In the genomic region with DNA sequence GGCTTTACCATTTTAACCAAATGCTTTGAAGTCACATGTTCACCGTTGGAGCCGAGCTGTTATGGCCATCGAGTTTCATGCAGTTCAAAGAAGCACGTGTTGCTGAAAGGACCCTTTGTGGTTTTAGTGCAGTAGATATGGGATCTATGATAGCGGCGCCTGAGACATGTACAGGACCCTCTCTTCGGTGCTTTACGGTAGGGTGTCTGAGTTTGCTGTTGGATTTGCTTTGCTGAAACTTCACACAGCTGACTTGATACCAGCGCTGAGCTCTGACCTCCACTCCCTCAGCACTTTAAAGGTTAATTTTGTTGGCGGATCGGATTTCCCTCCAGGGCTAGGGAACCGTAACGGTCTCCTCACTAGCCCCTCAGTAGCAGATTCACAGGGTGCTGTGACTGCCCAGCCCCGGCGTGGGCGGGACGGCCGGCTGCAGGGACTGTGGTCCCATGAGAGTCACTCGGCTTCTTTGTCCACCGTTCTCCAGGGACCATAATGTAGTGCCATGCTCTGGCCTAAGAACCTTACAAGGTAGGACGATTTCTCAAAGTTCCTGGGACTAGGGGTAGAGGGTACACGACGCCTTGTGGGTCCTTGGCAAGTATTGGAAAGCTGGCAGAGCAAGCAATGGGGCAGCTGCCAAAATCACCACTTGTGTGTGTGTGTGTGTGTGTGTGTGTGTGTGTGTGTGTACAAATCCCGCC, we compare ENCODE assay signal across 8 mouse cellular contexts.
DNase-seq lines count a peak whose midpoint lies in the region; ATAC-seq and TF ChIP-seq lines count a peak whose summit lies in the region.

No protein-coding gene starts in this region.

- peak overlapping the region; percentile 3; the same call in 1 of the 2 replicates for H3K9ac ChIP-seq in forebrain, embryonic 11.5 days (ENCODE audit: low read length)
- H3K9ac ChIP-seq in hindbrain, embryonic 14.5 days, result no peak overlapping the region

- TF ChIP-seq CTCF in C2C12 (IDR thresholded peaks at IDR 0.05; ENCODE audit: control insufficient read depth, insufficient read depth, insufficient read length), result no peak

- no peaks in the 10 kb centered on the region for H3K36me3 ChIP-seq in C2C12 (ENCODE audit: control insufficient read depth, insufficient read depth)
- H3K36me3 ChIP-seq in forebrain, embryonic 11.5 days (ENCODE audit: control insufficient read depth, insufficient read depth, low read length), result no peaks in the 10 kb centered on the region
- H3K36me3 ChIP-seq in hindbrain, embryonic 14.5 days (replicated peaks; ENCODE audit: control insufficient read depth, insufficient read depth), result no peaks in the 10 kb centered on the region

- WGBS in forebrain, embryonic 11.5 days, result 1% methylated on average over 24 of the region's 24 CpGs
- 3% methylated on average over 24 of the region's 24 CpGs for WGBS in hindbrain, embryonic 14.5 days

- H3K4me1 ChIP-seq in forebrain, embryonic 11.5 days (replicated peaks; ENCODE audit: control insufficient read depth, insufficient read depth, low read length), result peaks cover 15% of the 10 kb centered on the region
- H3K4me1 ChIP-seq in hindbrain, embryonic 14.5 days (replicated peaks; ENCODE audit: control insufficient read depth, insufficient read depth, low read length), result peaks cover 25% of the 10 kb centered on the region

- no peak overlapping the region for H3K4me3 ChIP-seq in C2C12 (ENCODE audit: insufficient read depth, poor library complexity, severe bottlenecking)
- peak overlapping the region; percentile 29 for H3K4me3 ChIP-seq in forebrain, embryonic 11.5 days (ENCODE audit: low read depth, low read length)
- H3K4me3 ChIP-seq in hindbrain, embryonic 14.5 days (replicated peaks; ENCODE audit: low read length), result peak overlapping the region; percentile 17

- ATAC-seq in forebrain, embryonic 11.5 days (replicated peaks; ENCODE audit: low FRiP score), result peak; percentile 69
- ATAC-seq in hindbrain, embryonic 14.5 days (ENCODE audit: low FRiP score), result peak; percentile 61; the same call in 1 of the 2 replicates

- H3ac ChIP-seq in C2C12 (ENCODE audit: control insufficient read depth, insufficient read length, low read depth), result peak overlapping the region; percentile 28

- no peaks in the 10 kb centered on the region for H3K79me3 ChIP-seq in C2C12 (ENCODE audit: low read depth)

- peak overlapping the region; percentile 62 for H3K4me2 ChIP-seq in forebrain, embryonic 11.5 days (ENCODE audit: low read depth, low read length, severe bottlenecking)
- peak overlapping the region; percentile 46 for H3K4me2 ChIP-seq in hindbrain, embryonic 14.5 days (replicated peaks)

- DNase-seq in NIH3T3 (ENCODE audit: low read depth) (peak; percentile 37), liver (peak; percentile 42)
- DNase-seq in forebrain, embryonic 11.5 days (ENCODE audit: low spot score), result peak; percentile 73
- DNase-seq in hindbrain, embryonic 14.5 days (ENCODE audit: low spot score), result peak; percentile 67
- peak; percentile 74 for DNase-seq in neural tube, embryonic 10.5 days (ENCODE audit: extremely low spot score, low spot score)
- DNase-seq in layer of hippocampus, adult 18-20 months (ENCODE audit: low spot score in 2 of 2), result no peak
- DNase-seq in left cerebral cortex, adult 8-10 months (ENCODE audit: low spot score in 2 of 2), result no peak

- no peak overlapping the region for H3K27ac ChIP-seq in forebrain, embryonic 11.5 days (ENCODE audit: low read depth, low read length)
- H3K27ac ChIP-seq in hindbrain, embryonic 14.5 days, result no peak overlapping the region

- no peaks in the 10 kb centered on the region for H3K27me3 ChIP-seq in C2C12 (ENCODE audit: control insufficient read depth, insufficient read depth, insufficient read length)
- H3K27me3 ChIP-seq in forebrain, embryonic 11.5 days (ENCODE audit: control insufficient read depth, insufficient read depth, low read length), result peaks cover 17% of the 10 kb centered on the region
- H3K27me3 ChIP-seq in hindbrain, embryonic 14.5 days (ENCODE audit: control insufficient read depth, insufficient read depth, low read length), result no peaks in the 10 kb centered on the region

- no peaks in the 10 kb centered on the region for H3K9me3 ChIP-seq in forebrain, embryonic 11.5 days (ENCODE audit: control insufficient read depth, low read length)
- H3K9me3 ChIP-seq in hindbrain, embryonic 14.5 days (ENCODE audit: control insufficient read depth, low read length), result no peaks in the 10 kb centered on the region

- no peaks in the 10 kb centered on the region for H3K79me2 ChIP-seq in C2C12 (ENCODE audit: control insufficient read depth, insufficient read depth)

TF ChIP-seq in C2C12, 6 proteins besides CTCF, POLR2A, EP300 and RAD21:
- TF ChIP-seq FOSL1 (IDR thresholded peaks at IDR 0.05; ENCODE audit: insufficient read depth, low read length, poor library complexity, severe bottlenecking), result no peak
- no peak for TF ChIP-seq MYOD1 (IDR thresholded peaks at IDR 0.05; ENCODE audit: control insufficient read depth, insufficient read length, low read depth)
- TF ChIP-seq USF1 (IDR thresholded peaks at IDR 0.05; ENCODE audit: low read depth), result peak; percentile 8
- no peak for TF ChIP-seq MAX (IDR thresholded peaks at IDR 0.05)
- TF ChIP-seq MYOG (IDR thresholded peaks at IDR 0.05; ENCODE audit: control insufficient read depth, extremely low read depth, insufficient read length), result no peak
- no peak for TF ChIP-seq CEBPB (IDR thresholded peaks at IDR 0.05; ENCODE audit: low read depth)

Comparison
In these comparisons a context has a peak if more than half of its experiments do, and no peak if none do; other contexts are left out.
1. DNase-seq: peak in NIH3T3 (single experiment), forebrain, embryonic 11.5 days (single experiment), hindbrain, embryonic 14.5 days (single experiment), liver (single experiment) and neural tube, embryonic 10.5 days (single experiment); none in layer of hippocampus, adult 18-20 months (0 of 2) and left cerebral cortex, adult 8-10 months (0 of 2).